Mouse (Mus musculus): ENCODE data around the gene Slc10a2. TPM values are rescaled to one million over a fixed set of nuclear protein-coding genes. Genes with fewer than 3 reads are reported as not detected.
"Not testable (repeated sequence)": the region's sequence is repeated elsewhere in the genome, so short reads cannot be mapped to it uniquely, and the experiment has no call there.

Gene Slc10a2
- total RNA-seq (2021): not detected

DNA sequence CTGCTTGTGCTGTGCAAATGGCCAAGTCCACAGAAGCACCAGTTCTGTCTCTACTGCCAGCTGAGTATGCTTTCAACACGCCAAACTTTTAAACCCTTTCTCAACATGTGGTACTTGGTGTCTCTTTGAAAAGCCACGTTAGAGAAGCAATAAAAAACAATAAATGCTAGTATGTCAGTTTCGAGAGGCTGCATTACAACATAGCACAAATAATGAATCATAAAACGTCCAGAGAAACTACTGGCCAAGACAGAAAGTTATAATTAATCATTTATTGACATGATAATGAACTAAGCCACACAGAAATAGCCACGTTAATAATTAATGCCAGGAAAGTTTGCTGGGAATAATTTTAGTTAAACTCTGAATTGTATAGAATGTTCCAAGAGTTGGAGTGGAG is at the start of gene Slc10a2:
Slc10a2 (minus strand) TSS at position 166 of the 400 bp plus-strand sequence.
- DNase-seq (ENCODE audit: low spot score in 2 of 2): no peak
- intact Hi-C loops (cut with DNase I): no loop called here

GRCm38 (mm10) chr8:5129322-5129829 is 24.2 kb upstream of the Slc10a2 start:
- intact Hi-C loops (cut with DNase I): no loop called here
- no peak for DNase-seq (ENCODE audit: low spot score in 2 of 2)

DNA sequence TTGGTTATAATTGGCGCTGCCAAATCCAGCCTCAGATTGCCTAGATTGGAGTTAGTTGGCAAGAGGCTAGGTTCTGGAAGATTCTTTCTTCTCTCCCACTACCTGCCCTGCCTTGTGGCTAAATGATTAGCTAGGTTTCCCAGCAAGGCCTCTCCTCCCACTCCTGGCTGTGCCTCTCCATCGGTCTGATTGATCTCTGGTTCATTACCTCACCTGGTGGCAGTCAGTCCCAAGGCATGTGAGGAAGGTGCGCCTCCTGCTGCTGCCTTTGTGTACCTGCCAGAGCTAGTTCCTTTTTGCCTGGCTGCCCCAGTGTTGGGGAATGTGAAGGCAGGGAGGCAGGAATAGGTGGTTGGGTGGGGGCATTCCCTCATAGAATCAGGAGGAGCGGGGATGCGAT is 1.7 kb upstream of the Slc10a2 start:
- intact Hi-C loops (cut with DNase I): no loop called here
- no peak for DNase-seq (ENCODE audit: low spot score in 2 of 2)

- DNase-seq (ENCODE audit: low spot score in 2 of 2): no peak
Measured at GRCm38 (mm10) chr8:5095392-5095791, 9.8 kb downstream of the Slc10a2 start.

DNA sequence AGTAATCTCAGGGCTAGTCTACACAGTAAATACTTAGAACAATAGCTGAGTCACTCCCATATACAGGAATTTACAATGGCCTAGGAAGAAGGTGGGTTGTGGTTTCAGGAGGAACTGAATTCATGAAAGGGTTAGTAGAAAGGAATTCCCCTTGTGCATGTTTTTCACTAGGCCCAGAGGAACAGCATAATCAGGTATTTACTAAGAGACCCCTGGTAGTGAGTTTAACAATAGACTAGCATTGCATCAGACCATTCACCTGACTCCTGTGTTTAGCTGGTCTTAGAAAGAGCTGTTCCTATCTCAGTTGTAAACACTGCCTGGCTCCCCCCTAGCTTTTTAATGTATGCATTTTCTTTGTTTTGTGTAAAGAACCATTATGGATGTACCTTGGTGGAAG is 11.2 kb downstream of the Slc10a2 start:
- DNase-seq (ENCODE audit: low spot score in 2 of 2); intact Hi-C loops (cut with DNase I): not testable (repeated sequence)

More at GRCm38 (mm10) chr8:5095392-5095791, 9.8 kb downstream of the Slc10a2 start:
- intact Hi-C loops (cut with DNase I): no loop called here

DNA sequence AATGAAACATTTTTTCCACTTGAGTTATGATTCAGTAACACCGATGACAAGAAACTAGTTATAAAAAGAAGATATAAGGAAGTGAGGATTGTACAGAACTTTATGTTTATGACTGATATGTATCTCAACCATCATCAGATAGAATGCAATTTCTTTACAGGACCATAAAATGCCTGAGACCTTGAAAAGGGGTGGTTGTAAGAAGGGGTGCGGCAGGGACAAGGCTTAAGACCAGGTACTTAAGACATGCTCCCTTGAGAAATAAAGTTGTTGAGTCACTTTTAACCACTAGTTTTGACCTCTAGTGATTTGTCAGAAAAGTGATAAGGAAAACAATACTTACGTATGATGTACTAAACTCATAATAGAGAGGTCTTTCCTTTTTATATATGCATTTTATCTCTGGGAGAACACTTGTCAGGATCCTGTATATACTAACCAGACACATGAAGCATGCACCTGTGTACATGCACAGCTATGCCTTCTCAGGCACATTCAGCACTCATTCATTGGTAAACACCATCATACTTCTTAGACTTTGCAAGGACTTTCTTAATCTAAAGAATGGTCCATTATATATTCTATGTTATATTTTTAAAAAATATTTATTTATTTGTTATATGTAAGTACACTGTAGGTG is 31.4 kb downstream of the Slc10a2 start:
- DNase-seq (ENCODE audit: low spot score in 2 of 2): no peak
- intact Hi-C loops (cut with DNase I): no loop called here

GRCm38 (mm10) chr8:5058888-5059287 is 46.3 kb downstream of the Slc10a2 start:
- DNase-seq (ENCODE audit: low spot score in 2 of 2): no peak
- intact Hi-C loops (cut with DNase I): no loop called here

DNA sequence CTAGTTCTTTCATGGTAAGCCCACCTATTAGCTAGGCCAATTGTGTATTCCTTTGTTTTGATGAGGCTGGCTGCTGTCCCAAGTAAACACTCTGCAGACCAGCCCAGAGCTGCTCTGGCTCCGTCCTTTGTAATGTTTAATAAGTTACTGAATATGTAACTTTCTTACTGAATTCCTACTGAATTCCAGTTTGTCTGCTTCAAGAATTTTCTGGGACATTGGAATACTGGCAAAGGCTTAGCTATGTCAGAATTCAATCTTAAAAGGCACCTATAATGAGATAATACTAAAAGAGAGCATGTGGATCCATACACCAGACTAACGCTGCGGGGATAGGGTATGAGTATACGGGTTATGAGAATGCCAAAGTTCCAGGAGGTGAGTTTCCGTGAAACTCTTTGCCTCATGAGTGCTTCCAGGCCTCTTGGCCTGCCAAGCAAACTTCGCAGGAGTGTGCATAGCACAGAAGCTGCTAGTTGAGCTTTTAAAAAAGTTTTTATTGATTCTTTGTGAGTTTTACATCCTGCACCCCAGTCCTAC is 60.7 kb downstream of the Slc10a2 start:
- intact Hi-C loops (cut with DNase I); DNase-seq (ENCODE audit: low spot score in 2 of 2): not testable (repeated sequence)

- DNase-seq (ENCODE audit: low spot score in 2 of 2): no peak
- intact Hi-C loops (cut with DNase I): no loop called here
Measured at GRCm38 (mm10) chr8:5038811-5039561, 66.2 kb downstream of the Slc10a2 start.

All from left cerebral cortex, postnatal 25 days (tissue).